Mouse (Mus musculus) neural tube, embryonic 14.5 days (tissue): ENCODE results near the gene Slc35g1. TPM values are rescaled to one million over a fixed set of nuclear protein-coding genes. Genes with fewer than 3 reads are reported as not detected.

ENCODE experiments used
- ATAC-seq: fragments of 200-750 bp; cut with Nextera tagmentation; 2 replicates; pipeline ENCODE4 v1.8.0; 2017; ENCODE audit warnings: low read depth, mild to moderate bottlenecking, moderate TSS enrichment, moderate library complexity
- H3K27ac ChIP-seq: fragments of 300-500 bp; sonication (generic); 2 replicates; pipeline ENCODE4 v1.5.1; 2014; ENCODE audit warnings: low read depth, mild to moderate bottlenecking, control low read depth, low read length, moderate library complexity, mixed read lengths
- H3K27me3 ChIP-seq: fragments of 300-500 bp; sonication (generic); 2 replicates; pipeline ENCODE4 v1.6.1; 2014; ENCODE audit warnings: low read length; ENCODE audit not compliant: control insufficient read depth, insufficient read depth
- H3K36me3 ChIP-seq: fragments of 300-500 bp; sonication (generic); 2 replicates; pipeline ENCODE4 v1.6.1; 2014; ENCODE audit warnings: low read length, mixed read lengths; ENCODE audit not compliant: control insufficient read depth, insufficient read depth
- H3K4me1 ChIP-seq: fragments of 300-500 bp; sonication (generic); 2 replicates; pipeline ENCODE4 v1.6.1; 2014; ENCODE audit warnings: low read length; ENCODE audit not compliant: control insufficient read depth, insufficient read depth
- H3K4me2 ChIP-seq: fragments of 300-500 bp; sonication (generic); 2 replicates; pipeline ENCODE4 v1.6.1; 2014; ENCODE audit warnings: mild to moderate bottlenecking, low read depth, low read length, control low read depth
- H3K4me3 ChIP-seq: fragments of 300-500 bp; sonication (generic); 2 replicates; pipeline ENCODE4 v1.5.1; 2014; ENCODE audit warnings: low read depth, low read length, control low read depth, mixed read lengths
- H3K9ac ChIP-seq: fragments of 300-500 bp; sonication (generic); replicated peaks from 2 replicates; pipeline ENCODE4 v1.6.1; 2014; ENCODE audit warnings: low read depth, mild to moderate bottlenecking, control low read depth, low read length, mixed read lengths
- H3K9me3 ChIP-seq: fragments of 300-500 bp; sonication (generic); 2 replicates; pipeline ENCODE4 v1.6.1; 2016; ENCODE audit warnings: low read length; ENCODE audit not compliant: control insufficient read depth
- WGBS: fragments of 180-500 bp; shearing (Covaris S2); extraction: QIAGEN DNeasy Blood & Tissue Kit; methylation state at CpG from one replicate; pipeline ENCODE4 v1.1.7; 2014; 5-methylcytosine and 5-hydroxymethylcytosine counted together
- polyA plus RNA-seq: library from polyadenylated mRNA; unstranded; fragments of >200 nt; fragmentation: Nextera tagmentation; extraction: Ambion mirVana; gene quantifications from 2 replicates; pipeline ENCODE4 v1.2.1, GENCODE M21; 2014

The Slc35g1 gene
- 0.92 and 1.1 TPM in 2 replicates for polyA plus RNA-seq

DNA sequence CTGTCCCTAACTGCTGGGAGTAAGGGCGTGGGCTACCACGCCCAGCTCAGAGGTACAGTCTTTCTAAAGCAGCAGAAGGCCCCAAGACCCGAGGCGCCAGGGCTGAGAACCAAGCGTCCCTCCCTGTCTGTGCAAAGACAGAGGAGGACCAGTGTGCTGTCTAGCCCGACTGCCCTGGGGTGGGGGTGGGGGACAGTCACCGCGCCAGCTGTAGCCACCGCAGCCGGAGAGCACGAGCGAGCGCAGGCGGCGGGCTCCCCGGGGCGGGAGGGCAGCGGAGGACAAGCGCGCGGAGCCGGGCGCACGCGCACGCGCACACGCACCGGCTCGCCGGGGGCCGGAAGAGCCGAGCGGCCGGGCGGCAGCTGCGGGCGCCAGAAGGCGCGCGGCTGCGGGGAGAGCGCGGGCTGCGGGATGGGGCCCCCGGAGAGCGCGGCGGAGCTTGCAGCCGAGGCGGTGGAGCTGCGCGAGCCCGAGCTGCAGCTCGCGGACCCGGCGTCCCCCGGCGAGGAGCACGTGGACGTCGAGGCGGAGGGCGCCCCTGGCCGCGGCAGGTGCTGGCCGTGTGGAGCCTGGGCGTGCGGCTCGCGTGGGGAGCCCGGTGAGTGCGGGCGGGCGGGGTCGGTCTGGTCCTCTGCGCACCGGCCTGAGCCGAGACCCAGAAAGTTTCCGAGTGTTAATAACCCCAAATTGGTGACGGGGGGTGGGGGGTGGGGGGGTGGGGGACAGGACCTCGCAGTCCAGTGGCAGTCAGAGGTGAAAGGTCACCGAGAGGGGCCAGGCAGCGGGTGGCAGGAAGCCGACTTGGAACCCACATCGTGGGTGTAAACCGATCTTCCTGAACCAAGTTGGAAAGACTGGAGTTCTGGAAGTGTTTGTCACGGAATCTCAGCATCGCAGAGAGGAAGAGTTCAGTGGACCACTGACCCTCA, at the start of gene Slc35g1:
Gene Slc35g1 (plus strand): TSS at position 280 of the 932 bp plus-strand sequence.
- under 1% methylated on average over 81 of the region's 90 CpGs for WGBS
- Histone ChIP-seq H3K27ac (no peak within 1 kb of the TSS), H3K27me3 (no peaks in the 10 kb centered on the region; the same call in 1 of the 2 replicates), H3K9ac (peak within 1 kb of the TSS; percentile 58), H3K9me3 (no peaks in the 10 kb centered on the region), H3K4me3 (peak within 1 kb of the TSS; percentile 52), H3K4me2 (peak within 1 kb of the TSS; percentile 65), H3K36me3 (no peaks in the 10 kb centered on the region), H3K4me1 (no peaks in the 10 kb centered on the region)
- peak; percentile 96 for ATAC-seq

DNA sequence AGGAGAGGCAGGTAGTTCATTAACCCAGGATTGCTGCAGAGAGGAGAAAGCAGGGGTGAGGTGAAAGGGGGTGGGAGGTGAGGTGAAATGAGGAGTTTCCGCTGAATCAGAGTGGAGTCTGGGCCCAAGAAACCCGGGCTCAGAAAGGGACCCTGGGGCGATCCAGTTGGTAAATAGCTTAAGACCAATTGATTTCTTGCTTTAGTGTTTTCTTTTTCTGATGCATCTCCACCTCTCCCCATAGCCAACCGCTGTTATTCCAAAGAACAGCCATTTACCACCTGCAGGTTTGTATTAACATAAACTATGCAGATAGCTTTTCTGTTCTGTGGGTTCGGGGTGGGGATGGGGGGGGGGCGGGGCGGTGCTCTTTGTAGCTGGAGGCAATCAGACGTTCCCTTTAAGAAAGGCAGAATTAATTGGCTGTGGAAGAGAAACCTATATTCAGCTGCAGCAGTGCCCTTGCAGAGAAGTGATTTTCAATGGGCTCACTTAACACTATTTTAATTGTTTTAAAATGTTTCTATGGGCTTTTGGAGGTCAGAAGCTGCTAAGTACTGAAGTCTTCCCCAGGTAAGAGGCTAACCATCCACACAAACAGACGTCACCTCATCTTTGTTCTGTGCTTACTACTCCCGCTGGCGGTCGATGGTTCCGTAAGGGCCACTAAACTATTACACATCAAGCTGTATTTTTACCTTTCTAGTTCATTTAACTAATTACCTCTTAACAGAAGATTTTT, 47.3 kb upstream of the Slc35g1 start:
- Histone ChIP-seq H3K4me3 (peak overlapping the region; percentile 20; the same call in 1 of the 2 replicates), H3K4me2 (peak overlapping the region; percentile 20; the same call in 1 of the 2 replicates), H3K9ac (no peak overlapping the region), H3K9me3 (no peaks in the 10 kb centered on the region), H3K4me1 (0 out of 2 replicates have a peak, but pooled peaks cover 3% of the 10 kb centered on the region), H3K27ac (peak overlapping the region; percentile 66; the same call in 1 of the 2 replicates), H3K36me3 (no peaks in the 10 kb centered on the region), H3K27me3 (no peaks in the 10 kb centered on the region)
- WGBS = 15% methylated on average over 13 of the region's 13 CpGs
- ATAC-seq = peak; percentile 71

- ATAC-seq = peak; percentile 8; the same call in 1 of the 2 replicates
These were observed 46.8 kb upstream of the Slc35g1 start for GRCm38 (mm10) chr19:38349013-38349341.

DNA sequence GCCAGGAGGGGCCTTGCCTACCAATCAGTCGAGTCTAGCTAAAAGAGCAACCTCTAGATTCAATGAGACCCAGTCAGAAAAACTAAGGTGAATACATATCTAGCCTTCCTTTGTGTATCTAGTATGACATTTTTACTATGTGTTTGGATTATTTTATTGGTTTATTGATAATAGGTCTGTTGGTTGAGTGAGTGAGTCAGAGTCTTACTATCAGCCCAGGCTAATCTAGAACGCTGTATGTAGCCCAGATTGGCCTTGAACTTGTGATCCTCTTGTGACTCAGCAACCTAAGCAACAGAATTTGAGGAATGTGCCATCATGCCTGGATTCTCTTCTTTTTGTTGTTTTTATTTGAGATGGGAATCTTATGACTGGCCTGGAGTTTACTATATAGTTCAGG, 44.6 kb upstream of the Slc35g1 start:
- Histone ChIP-seq H3K9ac (no peak overlapping the region), H3K27me3 (no peaks in the 10 kb centered on the region), H3K27ac (no peak overlapping the region), H3K4me2 (no peak overlapping the region), H3K4me1 (0 out of 2 replicates have a peak, but pooled peaks cover 3% of the 10 kb centered on the region), H3K4me3 (no peak overlapping the region), H3K9me3 (no peaks in the 10 kb centered on the region), H3K36me3 (no peaks in the 10 kb centered on the region)
- no peak for ATAC-seq
- 91% methylated on average over 2 of the region's 2 CpGs for WGBS

More at GRCm38 (mm10) chr19:38349013-38349341, 46.8 kb upstream of the Slc35g1 start:
- 0 out of 2 replicates have a peak, but pooled peaks cover 3% of the 10 kb centered on the region for H3K4me1 ChIP-seq
- H3K36me3 ChIP-seq = no peaks in the 10 kb centered on the region
- WGBS = 51% methylated on average over 5 of the region's 5 CpGs
- no peaks in the 10 kb centered on the region for H3K9me3 ChIP-seq
- no peaks in the 10 kb centered on the region for H3K27me3 ChIP-seq
- peak overlapping the region; percentile 20; the same call in 1 of the 2 replicates for H3K4me2 ChIP-seq
- H3K4me3 ChIP-seq = peak overlapping the region; percentile 20; the same call in 1 of the 2 replicates
- peak overlapping the region; percentile 52; the same call in 1 of the 2 replicates for H3K27ac ChIP-seq
- H3K9ac ChIP-seq = no peak overlapping the region

GRCm38 (mm10) chr19:38351728-38352127, 44.1 kb upstream of the Slc35g1 start:
- H3K27me3 ChIP-seq = no peaks in the 10 kb centered on the region
- no peaks in the 10 kb centered on the region for H3K36me3 ChIP-seq
- no peak overlapping the region for H3K4me2 ChIP-seq
- H3K27ac ChIP-seq = no peak overlapping the region
- H3K4me3 ChIP-seq = no peak overlapping the region
- no peak overlapping the region for H3K9ac ChIP-seq
- H3K4me1 ChIP-seq = 0 out of 2 replicates have a peak, but pooled peaks cover 3% of the 10 kb centered on the region
- H3K9me3 ChIP-seq = no peaks in the 10 kb centered on the region
- WGBS = 93% methylated on average over 3 of the region's 3 CpGs
- no peak for ATAC-seq

DNA sequence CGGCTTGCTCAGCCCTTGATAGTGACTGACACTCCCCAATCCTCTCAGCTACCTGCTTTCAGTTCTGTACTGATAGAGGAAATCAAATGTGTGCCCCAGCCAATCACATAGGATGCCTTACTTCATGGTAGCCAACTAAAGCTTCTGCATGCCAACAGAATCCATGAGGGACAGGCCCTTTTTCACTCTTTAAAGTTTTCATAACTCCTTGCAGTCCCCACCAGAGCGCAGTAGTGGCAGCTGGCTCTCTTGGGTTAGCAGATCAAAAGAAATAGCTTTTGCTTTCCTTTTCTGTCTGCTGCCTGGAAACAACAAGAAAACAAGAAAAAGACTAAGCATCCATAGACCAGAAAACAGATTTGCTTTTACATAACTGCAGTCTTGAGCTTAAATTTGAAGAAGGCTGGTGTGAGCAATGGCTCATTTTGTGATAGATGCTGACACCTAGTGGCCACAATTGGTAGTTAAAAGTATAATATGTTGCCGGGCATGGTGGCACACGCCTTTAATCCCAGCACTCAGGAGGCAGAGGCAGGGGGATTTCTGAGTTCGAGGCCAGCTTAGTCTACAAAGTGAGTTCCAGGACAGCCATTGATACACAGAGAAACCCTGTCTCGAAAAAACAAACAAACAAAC, 43.2 kb upstream of the Slc35g1 start:
- no peaks in the 10 kb centered on the region for H3K36me3 ChIP-seq
- no peaks in the 10 kb centered on the region for H3K9me3 ChIP-seq
- H3K27ac ChIP-seq = no peak overlapping the region
- no peak overlapping the region for H3K4me2 ChIP-seq
- no peak overlapping the region for H3K4me3 ChIP-seq
- H3K27me3 ChIP-seq = no peaks in the 10 kb centered on the region
- no peak overlapping the region for H3K9ac ChIP-seq
- peak; percentile 54 for ATAC-seq
- 46% methylated on average over 6 of the region's 6 CpGs for WGBS
- 0 out of 2 replicates have a peak, but pooled peaks cover 3% of the 10 kb centered on the region for H3K4me1 ChIP-seq

DNA sequence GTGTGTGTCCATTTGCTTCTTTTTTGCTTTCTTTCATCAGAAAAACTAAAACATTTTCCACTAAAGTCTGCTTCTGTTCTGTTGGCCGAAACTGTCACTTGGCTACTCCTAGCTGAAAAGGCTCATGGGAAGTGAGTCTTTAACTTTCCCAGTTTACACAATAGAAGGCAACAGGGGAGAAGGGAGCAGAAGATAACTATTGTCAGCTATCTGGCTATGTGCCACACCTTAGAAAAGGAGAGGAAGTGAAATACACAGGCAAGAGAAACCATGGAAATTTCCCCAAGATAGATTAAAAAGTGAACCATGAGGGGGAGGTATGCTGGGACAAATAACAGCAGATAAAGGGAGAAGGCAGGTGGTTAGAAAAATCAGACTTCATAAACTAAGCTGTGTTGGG, 41.5 kb upstream of the Slc35g1 start:
- Histone ChIP-seq H3K27me3 (no peaks in the 10 kb centered on the region), H3K9ac (no peak overlapping the region), H3K27ac (no peak overlapping the region), H3K4me2 (no peak overlapping the region), H3K36me3 (no peaks in the 10 kb centered on the region), H3K4me3 (no peak overlapping the region), H3K4me1 (no peaks in the 10 kb centered on the region), H3K9me3 (no peaks in the 10 kb centered on the region)
- 85% methylated on average over 1 of the region's 1 CpGs for WGBS
- ATAC-seq = no peak

GRCm38 (mm10) chr19:38354819-38355360, 40.9 kb upstream of the Slc35g1 start:
- no peaks in the 10 kb centered on the region for H3K36me3 ChIP-seq
- H3K9me3 ChIP-seq = no peaks in the 10 kb centered on the region
- H3K4me2 ChIP-seq = no peak overlapping the region
- no peak overlapping the region for H3K27ac ChIP-seq
- no peaks in the 10 kb centered on the region for H3K27me3 ChIP-seq
- no peak overlapping the region for H3K4me3 ChIP-seq
- H3K9ac ChIP-seq = no peak overlapping the region
- 71% methylated on average over 10 of the region's 10 CpGs for WGBS
- H3K4me1 ChIP-seq = no peaks in the 10 kb centered on the region
- ATAC-seq = no peak
